Mouse (Mus musculus) neural tube, embryonic 14.5 days (tissue): ENCODE results near the gene Bag6. TPM values are rescaled to one million over a fixed set of nuclear protein-coding genes. Genes with fewer than 3 reads are reported as not detected.

Source experiments
- ATAC-seq: fragments of 200-750 bp; cut with Nextera tagmentation; 2 replicates; pipeline ENCODE4 v1.8.0; 2017; ENCODE audit warnings: low read depth, mild to moderate bottlenecking, moderate TSS enrichment, moderate library complexity
- H3K27ac ChIP-seq: fragments of 300-500 bp; sonication (generic); 2 replicates; pipeline ENCODE4 v1.5.1; 2014; ENCODE audit warnings: low read depth, mild to moderate bottlenecking, control low read depth, low read length, moderate library complexity, mixed read lengths
- H3K27me3 ChIP-seq: fragments of 300-500 bp; sonication (generic); 2 replicates; pipeline ENCODE4 v1.6.1; 2014; ENCODE audit warnings: low read length; ENCODE audit not compliant: control insufficient read depth, insufficient read depth
- H3K36me3 ChIP-seq: fragments of 300-500 bp; sonication (generic); 2 replicates; pipeline ENCODE4 v1.6.1; 2014; ENCODE audit warnings: low read length, mixed read lengths; ENCODE audit not compliant: control insufficient read depth, insufficient read depth
- H3K4me1 ChIP-seq: fragments of 300-500 bp; sonication (generic); 2 replicates; pipeline ENCODE4 v1.6.1; 2014; ENCODE audit warnings: low read length; ENCODE audit not compliant: control insufficient read depth, insufficient read depth
- H3K4me2 ChIP-seq: fragments of 300-500 bp; sonication (generic); 2 replicates; pipeline ENCODE4 v1.6.1; 2014; ENCODE audit warnings: mild to moderate bottlenecking, low read depth, low read length, control low read depth
- H3K4me3 ChIP-seq: fragments of 300-500 bp; sonication (generic); 2 replicates; pipeline ENCODE4 v1.5.1; 2014; ENCODE audit warnings: low read depth, low read length, control low read depth, mixed read lengths
- H3K9ac ChIP-seq: fragments of 300-500 bp; sonication (generic); replicated peaks from 2 replicates; pipeline ENCODE4 v1.6.1; 2014; ENCODE audit warnings: low read depth, mild to moderate bottlenecking, control low read depth, low read length, mixed read lengths
- H3K9me3 ChIP-seq: fragments of 300-500 bp; sonication (generic); 2 replicates; pipeline ENCODE4 v1.6.1; 2016; ENCODE audit warnings: low read length; ENCODE audit not compliant: control insufficient read depth
- WGBS: fragments of 180-500 bp; shearing (Covaris S2); extraction: QIAGEN DNeasy Blood & Tissue Kit; methylation state at CpG from one replicate; pipeline ENCODE4 v1.1.7; 2014; 5-methylcytosine and 5-hydroxymethylcytosine counted together
- polyA plus RNA-seq: library from polyadenylated mRNA; unstranded; fragments of >200 nt; fragmentation: Nextera tagmentation; extraction: Ambion mirVana; gene quantifications from 2 replicates; pipeline ENCODE4 v1.2.1, GENCODE M21; 2014

Bag6 gene
- polyA plus RNA-seq, 1 experiment from 2014 or later: 102 TPM

- H3K9me3 ChIP-seq: no peaks in the 10 kb centered on the region
- no peak for ATAC-seq
- peaks cover 97% of the 10 kb centered on the region for H3K36me3 ChIP-seq
- WGBS: 95% methylated on average over 9 of the region's 9 CpGs
- no peak overlapping the region for H3K9ac ChIP-seq
- H3K4me1 ChIP-seq: no peaks in the 10 kb centered on the region
- H3K4me2 ChIP-seq: no peak overlapping the region
- no peak overlapping the region for H3K4me3 ChIP-seq
- H3K27ac ChIP-seq: no peak overlapping the region
- H3K27me3 ChIP-seq: no peaks in the 10 kb centered on the region
Measured at GRCm38 (mm10) chr17:35153077-35153476, 18.1 kb downstream of the Bag6 start.

DNA sequence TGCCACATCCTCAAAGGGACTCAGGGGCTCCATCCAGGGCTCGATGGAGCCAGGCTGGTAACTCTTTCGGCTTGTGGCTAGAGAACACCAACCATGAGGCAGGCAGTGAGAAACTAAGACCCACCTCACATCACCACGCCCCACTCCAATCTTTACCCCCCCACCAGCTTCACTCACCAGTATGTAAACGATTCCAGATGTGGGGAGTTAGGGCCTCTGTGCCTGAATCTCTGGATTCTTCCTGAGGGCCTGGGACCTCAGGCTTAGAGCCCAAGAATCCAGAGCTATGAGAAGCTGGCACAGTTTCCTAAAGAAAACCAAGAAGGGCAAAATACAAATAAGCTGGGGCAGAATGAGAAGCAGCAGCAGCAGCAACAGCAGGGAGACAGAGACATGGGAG lies 19.0 kb downstream of the Bag6 start:
- H3K36me3 ChIP-seq: peaks cover 98% of the 10 kb centered on the region
- H3K9me3 ChIP-seq: no peaks in the 10 kb centered on the region
- no peak for ATAC-seq
- no peaks in the 10 kb centered on the region for H3K27me3 ChIP-seq
- H3K4me1 ChIP-seq: no peaks in the 10 kb centered on the region
- no peak overlapping the region for H3K4me3 ChIP-seq
- no peak overlapping the region for H3K4me2 ChIP-seq
- no peak overlapping the region for H3K27ac ChIP-seq
- H3K9ac ChIP-seq: no peak overlapping the region
- 97% methylated on average over 4 of the region's 4 CpGs for WGBS

DNA sequence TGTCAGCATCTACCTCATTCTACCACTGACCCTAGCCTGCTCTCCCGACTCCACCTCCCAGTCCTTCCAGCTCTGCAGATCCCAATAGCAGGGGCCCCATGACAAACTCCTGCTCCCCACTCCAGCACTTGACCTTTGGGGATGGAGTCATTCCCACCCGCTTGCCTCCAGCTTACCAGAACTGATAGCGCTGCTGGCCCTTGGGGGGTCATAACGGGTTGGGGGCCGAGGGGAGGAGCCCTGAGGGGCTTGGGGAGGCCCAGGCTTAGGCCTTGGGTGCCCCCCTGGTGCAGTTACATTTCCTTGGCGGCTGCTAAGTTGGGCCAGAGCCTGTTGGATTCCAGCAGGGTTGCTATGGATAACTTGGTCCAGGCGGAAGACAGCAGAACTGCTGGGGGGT lies 19.6 kb downstream of the Bag6 start:
- Histone ChIP-seq H3K9ac (no peak overlapping the region), H3K4me3 (no peak overlapping the region), H3K4me2 (no peak overlapping the region), H3K27ac (no peak overlapping the region), H3K9me3 (no peaks in the 10 kb centered on the region), H3K36me3 (peaks cover 98% of the 10 kb centered on the region), H3K27me3 (no peaks in the 10 kb centered on the region), H3K4me1 (no peaks in the 10 kb centered on the region)
- no peak for ATAC-seq
- WGBS: 79% methylated on average over 7 of the region's 7 CpGs

GRCm38 (mm10) chr17:35155451-35155850 lies 20.5 kb downstream of the Bag6 start:
- WGBS: 93% methylated on average over 12 of the region's 12 CpGs

GRCm38 (mm10) chr17:35156461-35157200 lies 21.7 kb downstream of the Bag6 start:
- no peak overlapping the region for H3K9ac ChIP-seq
- no peak overlapping the region for H3K4me3 ChIP-seq
- H3K9me3 ChIP-seq: no peaks in the 10 kb centered on the region
- H3K36me3 ChIP-seq: peaks cover 100% of the 10 kb centered on the region
- no peak for ATAC-seq
- no peaks in the 10 kb centered on the region for H3K27me3 ChIP-seq
- no peak overlapping the region for H3K4me2 ChIP-seq
- no peak overlapping the region for H3K27ac ChIP-seq
- 92% methylated on average over 33 of the region's 33 CpGs for WGBS
- peaks cover under 1% of the 10 kb centered on the region; the same call in 1 of the 2 replicates for H3K4me1 ChIP-seq

More at GRCm38 (mm10) chr17:35155451-35155850, 20.5 kb downstream of the Bag6 start:
- Histone ChIP-seq H3K9me3 (no peaks in the 10 kb centered on the region), H3K27me3 (no peaks in the 10 kb centered on the region), H3K9ac (no peak overlapping the region), H3K4me1 (no peaks in the 10 kb centered on the region), H3K36me3 (peaks cover 98% of the 10 kb centered on the region), H3K4me3 (no peak overlapping the region), H3K4me2 (no peak overlapping the region), H3K27ac (no peak overlapping the region)
- no peak for ATAC-seq

DNA sequence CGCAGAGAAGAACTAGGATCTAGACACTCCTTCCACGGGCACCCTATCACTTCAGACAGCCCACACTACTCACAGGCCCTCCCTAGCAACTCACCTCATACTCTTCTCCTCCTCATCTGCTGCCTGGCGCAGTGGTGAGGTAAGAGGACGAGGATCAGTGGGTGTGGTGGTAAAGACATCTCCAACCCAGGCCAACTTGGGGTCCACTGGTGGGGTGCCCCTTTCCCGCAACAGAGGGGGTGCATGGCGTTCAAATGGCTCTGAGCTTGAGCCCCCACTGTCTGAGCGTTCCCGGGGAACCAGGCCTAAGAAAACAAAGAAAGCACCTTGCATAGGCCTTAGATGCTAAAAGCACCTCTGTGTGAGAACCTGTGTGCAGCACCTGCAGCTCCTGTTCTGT lies 22.3 kb downstream of the Bag6 start:
- peaks cover 97% of the 10 kb centered on the region for H3K36me3 ChIP-seq
- H3K4me3 ChIP-seq: no peak overlapping the region
- no peak for ATAC-seq

GRCm38 (mm10) chr17:35157661-35158175 lies 22.7 kb downstream of the Bag6 start:
- Histone ChIP-seq H3K4me2 (no peak overlapping the region), H3K36me3 (peaks cover 92% of the 10 kb centered on the region), H3K9me3 (no peaks in the 10 kb centered on the region), H3K9ac (no peak overlapping the region), H3K4me3 (no peak overlapping the region), H3K27ac (no peak overlapping the region), H3K27me3 (no peaks in the 10 kb centered on the region), H3K4me1 (peaks cover 11% of the 10 kb centered on the region; the same call in 1 of the 2 replicates)
- ATAC-seq: no peak
- 93% methylated on average over 8 of the region's 8 CpGs for WGBS

More for the DNA sequence above, 22.3 kb downstream of the Bag6 start:
- no peak overlapping the region for H3K4me2 ChIP-seq
- H3K4me1 ChIP-seq: peaks cover 7% of the 10 kb centered on the region; the same call in 1 of the 2 replicates
- H3K9me3 ChIP-seq: no peaks in the 10 kb centered on the region
- no peak overlapping the region for H3K27ac ChIP-seq
- no peaks in the 10 kb centered on the region for H3K27me3 ChIP-seq
- no peak overlapping the region for H3K9ac ChIP-seq
- WGBS: 94% methylated on average over 8 of the region's 8 CpGs

DNA sequence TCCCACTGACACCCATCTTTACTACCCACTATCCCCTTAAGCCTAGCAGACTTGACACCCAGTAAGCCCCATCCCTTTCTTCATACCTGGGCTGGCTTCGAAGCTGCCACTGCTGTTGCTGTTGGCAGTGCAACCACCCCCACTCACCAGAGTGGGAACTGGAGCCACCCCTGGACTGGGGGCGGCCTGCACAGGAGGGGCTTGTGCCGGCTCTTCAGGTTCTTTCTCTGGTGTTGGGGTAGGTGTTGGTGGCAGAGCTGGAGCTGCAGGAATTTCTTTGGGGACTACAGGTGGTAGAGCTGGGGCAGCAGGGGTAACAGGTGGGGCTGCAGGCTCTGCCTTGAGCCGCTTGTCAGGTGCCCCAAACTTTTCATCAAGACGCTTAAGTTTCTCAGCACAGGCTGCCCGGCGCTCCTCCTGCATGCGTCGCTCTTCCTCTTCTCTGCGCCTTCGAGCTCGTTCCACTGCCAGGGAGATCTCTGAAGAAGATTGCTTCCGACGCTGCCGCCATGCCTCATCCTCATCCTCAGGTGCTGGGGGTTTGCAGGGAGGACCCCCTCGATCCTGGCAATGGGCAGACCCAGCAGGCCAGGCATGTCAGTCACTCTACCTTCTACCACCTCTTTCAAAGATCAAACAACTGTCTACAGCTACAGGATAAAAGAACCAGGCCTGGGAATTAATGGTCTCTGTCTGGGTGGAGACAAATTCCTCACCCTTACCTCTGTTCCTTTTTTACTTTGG lies 24.0 kb downstream of the Bag6 start:
- H3K27me3 ChIP-seq: no peaks in the 10 kb centered on the region
- no peak overlapping the region for H3K4me3 ChIP-seq
- H3K36me3 ChIP-seq: peaks cover 79% of the 10 kb centered on the region
- H3K4me1 ChIP-seq: peaks cover 17% of the 10 kb centered on the region; the same call in 1 of the 2 replicates
- 94% methylated on average over 16 of the region's 16 CpGs for WGBS
- no peak overlapping the region for H3K4me2 ChIP-seq
- no peaks in the 10 kb centered on the region for H3K9me3 ChIP-seq
- H3K27ac ChIP-seq: no peak overlapping the region
- ATAC-seq: no peak
- H3K9ac ChIP-seq: no peak overlapping the region

DNA sequence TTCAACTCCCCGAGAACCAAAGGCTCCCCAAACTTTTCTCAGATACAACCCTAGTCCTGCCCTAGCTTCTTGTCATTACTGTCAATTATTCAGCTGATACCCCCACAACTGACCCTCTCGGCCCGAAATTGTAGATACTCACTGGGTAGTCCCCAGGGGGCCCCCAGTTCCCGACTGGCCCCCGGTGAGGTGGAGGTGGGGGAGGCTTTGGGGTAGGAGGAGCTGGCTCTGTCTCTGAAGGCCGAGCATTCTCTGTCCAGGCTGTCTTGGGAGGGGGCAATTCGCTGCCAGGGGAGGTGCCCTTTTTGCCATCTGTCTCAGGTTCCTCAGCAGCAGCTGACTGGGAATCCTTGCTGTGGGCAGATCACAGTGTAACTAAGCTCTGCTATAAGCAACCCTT lies 24.7 kb downstream of the Bag6 start:
- Histone ChIP-seq H3K9ac (no peak overlapping the region), H3K27ac (no peak overlapping the region), H3K36me3 (peaks cover 73% of the 10 kb centered on the region), H3K9me3 (no peaks in the 10 kb centered on the region), H3K27me3 (no peaks in the 10 kb centered on the region), H3K4me3 (no peak overlapping the region), H3K4me2 (no peak overlapping the region), H3K4me1 (peaks cover 17% of the 10 kb centered on the region; the same call in 1 of the 2 replicates)
- 85% methylated on average over 7 of the region's 7 CpGs for WGBS
- ATAC-seq: no peak
